8 mouse cellular contexts compared by ENCODE assay signal in the genomic region with DNA sequence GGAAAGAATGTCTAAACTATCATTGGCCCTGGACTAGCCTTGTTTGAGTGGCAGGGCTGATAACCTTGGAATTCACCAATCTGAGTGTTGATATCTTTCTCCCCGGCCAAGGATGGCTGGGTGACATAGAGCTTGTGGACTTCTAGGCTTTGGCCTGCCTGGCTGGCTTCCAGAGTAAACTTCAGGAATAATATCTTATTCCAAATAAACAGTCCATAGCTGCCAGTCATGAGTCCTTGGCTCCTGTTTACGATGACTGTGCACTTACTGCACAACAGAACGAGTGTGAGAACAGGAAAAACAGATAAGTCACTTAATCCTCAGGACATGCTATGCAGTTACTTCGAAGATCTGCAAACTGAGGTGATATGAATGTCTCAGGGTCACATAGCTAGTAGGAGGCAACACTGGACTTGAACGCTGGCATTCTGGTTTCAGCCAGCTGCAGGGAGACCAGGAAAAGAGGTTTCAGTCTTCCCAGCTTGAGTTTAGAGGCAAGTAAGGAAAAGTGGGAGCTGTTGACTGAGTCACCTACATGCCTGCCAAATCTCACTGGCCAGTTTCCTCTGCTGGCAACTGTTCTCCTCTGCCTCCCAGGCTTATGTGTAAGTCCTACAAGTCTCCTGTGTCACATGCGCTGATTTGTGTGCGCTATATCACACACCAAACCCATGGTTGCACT.
DNase-seq lines count a peak whose midpoint lies in the region; ATAC-seq and TF ChIP-seq lines count a peak whose summit lies in the region.

No protein-coding gene starts in this region.

- DNase-seq in Patski (ENCODE audit: low read depth, low spot score): peak; percentile 86
- DNase-seq in heart, adult 18-20 months: peak; percentile 86 to 90
- peak; percentile 54 to 71 for DNase-seq in left cerebral cortex, postnatal 36 days (ENCODE audit: low spot score in 2 of 2)
- DNase-seq in right cerebral cortex, postnatal 14 days: peak; percentile 21
- no peak for DNase-seq in spleen, postnatal 14 days (ENCODE audit: low spot score in 2 of 2)
- no peak for DNase-seq in thymus, postnatal 25 days

- in situ Hi-C loops in Patski (cut with MboI; ENCODE audit: low pct_unique_long_range_greater_than_20kb): no loop called here

- POLR2A ChIA-PET in Patski (lab: Charles Lee): interaction anchor here (1.3 kb wide), 1 partner anchor 12 kb away, joined by 8 read pairs; no protein-coding TSS in a partner anchor

- no peaks in the 10 kb centered on the region for H3K27me3 ChIP-seq in C2C12 (ENCODE audit: control insufficient read depth, insufficient read depth, insufficient read length)
- peaks cover 5% of the 10 kb centered on the region for H3K27me3 ChIP-seq in Patski
- no peaks in the 10 kb centered on the region for H3K27me3 ChIP-seq in forebrain, embryonic 16.5 days (replicated peaks; ENCODE audit: control insufficient read depth, insufficient read depth, low read length)

- no peak overlapping the region for H3K27ac ChIP-seq in forebrain, embryonic 16.5 days (ENCODE audit: low read length)

- H3K4me3 ChIP-seq in C2C12 (ENCODE audit: insufficient read depth, poor library complexity, severe bottlenecking): no peak overlapping the region
- H3K4me3 ChIP-seq in forebrain, embryonic 16.5 days (replicated peaks; ENCODE audit: low read length): no peak overlapping the region

- ATAC-seq in Patski: peak; percentile 61
- ATAC-seq in forebrain, embryonic 16.5 days: no peak

- 88% methylated on average over 7 of the region's 7 CpGs for WGBS in forebrain, embryonic 16.5 days

- no peak overlapping the region for H3K9ac ChIP-seq in forebrain, embryonic 16.5 days (replicated peaks; ENCODE audit: low read depth, low read length)

- H3K9me3 ChIP-seq in forebrain, embryonic 16.5 days (ENCODE audit: control insufficient read depth, low read length): no peaks in the 10 kb centered on the region

- H3K79me2 ChIP-seq in C2C12 (ENCODE audit: control insufficient read depth, insufficient read depth): no peaks in the 10 kb centered on the region

- H3K4me2 ChIP-seq in forebrain, embryonic 16.5 days (ENCODE audit: low read length): no peak overlapping the region

- H3K4me1 ChIP-seq in forebrain, embryonic 16.5 days (replicated peaks; ENCODE audit: control insufficient read depth, insufficient read depth, low read length): no peaks in the 10 kb centered on the region

- intact Hi-C loops in left cerebral cortex, postnatal 36 days (cut with DNase I): no loop called here

- no peaks in the 10 kb centered on the region for H3K79me3 ChIP-seq in C2C12 (ENCODE audit: low read depth)

- CTCF ChIA-PET in Patski (lab: Charles Lee): interaction anchor here (0.9 to 2.0 kb wide), 7 partner anchors 9 to 48 kb away, joined by 3 to 8 read pairs (median 4); no protein-coding TSS in a partner anchor

- H3K36me3 ChIP-seq in C2C12 (ENCODE audit: control insufficient read depth, insufficient read depth): no peaks in the 10 kb centered on the region
- H3K36me3 ChIP-seq in forebrain, embryonic 16.5 days (ENCODE audit: control insufficient read depth, insufficient read depth): no peaks in the 10 kb centered on the region

- TF ChIP-seq CTCF in C2C12 (IDR thresholded peaks at IDR 0.05; ENCODE audit: control insufficient read depth, insufficient read depth, insufficient read length) (no peak), Patski (IDR thresholded peaks at IDR 0.05) (no peak)

- no peak overlapping the region for H3ac ChIP-seq in C2C12 (ENCODE audit: control insufficient read depth, insufficient read length, low read depth)

TF ChIP-seq in C2C12, 6 proteins besides CTCF, POLR2A, EP300 and RAD21:
- peak; percentile 46 for TF ChIP-seq MAX (IDR thresholded peaks at IDR 0.05)
- TF ChIP-seq MYOG (IDR thresholded peaks at IDR 0.05; ENCODE audit: control insufficient read depth, extremely low read depth, insufficient read length): no peak
- TF ChIP-seq USF1 (IDR thresholded peaks at IDR 0.05; ENCODE audit: low read depth): peak; percentile 58
TF ChIP-seq in C2C12: peak in this region for 2.

Comparison
In these comparisons a context has a peak if more than half of its experiments do, and no peak if none do; other contexts are left out.
1. DNase-seq: peak in Patski (single experiment), heart, adult 18-20 months (2 of 2), left cerebral cortex, postnatal 36 days (2 of 2) and right cerebral cortex, postnatal 14 days (single experiment); none in spleen, postnatal 14 days (0 of 2) and thymus, postnatal 25 days (single experiment).